ENCODE assay signal across 17 mouse cellular contexts in the genomic region with DNA sequence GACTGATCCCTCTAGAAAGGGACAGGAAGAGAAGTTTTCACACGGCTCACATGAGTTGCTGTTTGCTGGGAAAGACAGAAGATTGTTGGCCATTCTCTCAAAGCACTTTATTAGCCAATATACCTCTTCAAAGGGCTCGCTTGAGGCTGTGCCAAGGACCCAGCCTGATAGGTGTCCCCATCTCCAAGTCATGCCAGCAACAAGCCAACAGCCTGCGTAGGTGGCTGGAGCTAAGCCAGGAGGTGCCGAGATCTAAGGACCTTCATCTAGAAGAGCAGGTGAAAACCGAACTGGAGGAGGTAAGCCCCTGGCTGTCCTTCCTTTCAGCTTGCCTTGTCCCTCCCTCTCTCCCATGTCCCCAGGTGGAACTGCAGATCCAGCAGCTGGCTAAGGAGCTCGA. TPM values are rescaled to one million over a fixed set of nuclear protein-coding genes. Genes with fewer than 3 reads are reported as not detected.
DNase-seq lines count a peak whose midpoint lies in the region; ATAC-seq and TF ChIP-seq lines count a peak whose summit lies in the region.
"Had no signal": no experiment of that assay in that cellular context is flagged by ENCODE, and none has a peak within 500 bp of the region (broad histone marks: within the 10 kb centered on the region; RNA-seq: fewer than 3 reads in every experiment).

No protein-coding gene starts in this region.

- no peaks in the 10 kb centered on the region for H3K27me3 ChIP-seq in lung, postnatal 0 days (replicated peaks; ENCODE audit: insufficient read depth, low read length)
- H3K27me3 ChIP-seq: heart, embryonic 12.5 days; hindbrain, embryonic 15.5 days had no signal

- H3K4me3 ChIP-seq in lung, postnatal 0 days (ENCODE audit: low read depth, low read length): no peak overlapping the region
- H3K4me3 ChIP-seq: embryonic facial prominence, embryonic 10.5 days; forebrain, embryonic 10.5 days; gastrocnemius, adult 2 months; heart, embryonic 12.5 days; hindbrain, embryonic 10.5 days; hindbrain, embryonic 15.5 days had no signal

- H3K9ac ChIP-seq in lung, postnatal 0 days (replicated peaks; ENCODE audit: low read depth): no peak overlapping the region
- H3K9ac ChIP-seq: heart, embryonic 12.5 days; hindbrain, embryonic 15.5 days had no signal

- H3K36me3 ChIP-seq in lung, postnatal 0 days (ENCODE audit: insufficient read depth, low read length): no peaks in the 10 kb centered on the region; the same call in 1 of the 2 replicates

- ATAC-seq in lung, postnatal 0 days: 0 out of 2 replicates have a peak, but pooled peaks have one; percentile 34
- ATAC-seq: forebrain, embryonic 14.5 days had no signal

- no peak for TF ChIP-seq CTCF in lung, postnatal 0 days (IDR thresholded peaks at IDR 0.05)

- TF ChIP-seq EP300 in lung, postnatal 0 days (IDR thresholded peaks at IDR 0.05): no peak

- H3K4me1 ChIP-seq in lung, postnatal 0 days (ENCODE audit: insufficient read depth, low read depth, low read length): no peaks in the 10 kb centered on the region
- H3K4me1 ChIP-seq: embryonic facial prominence, embryonic 10.5 days; forebrain, embryonic 10.5 days; heart, embryonic 12.5 days; hindbrain, embryonic 10.5 days; hindbrain, embryonic 15.5 days had no signal

- WGBS in lung, postnatal 0 days: 74% methylated on average over 6 of the region's 6 CpGs

- peak; percentile 57 for DNase-seq in cerebellum, adult 9-11 months
- DNase-seq in cerebellum, postnatal 14 days: no peak
- no peak for DNase-seq in lung, postnatal 0 days (ENCODE audit: low spot score)
- peak; percentile 67 for DNase-seq in lung, postnatal 36 days
- DNase-seq in adrenal gland, postnatal 14 days: no peak
- no peak for DNase-seq in thymus, postnatal 25 days
- no peak for DNase-seq in spleen, postnatal 10 days (ENCODE audit: low spot score in 2 of 2)
- DNase-seq: adrenal gland, adult 2 months; cerebellum, adult 11 months; gastrocnemius, adult 2 months; gastrocnemius, postnatal 25 days had no signal

- H3K4me2 ChIP-seq in lung, postnatal 0 days (replicated peaks; ENCODE audit: low read depth, low read length): no peak overlapping the region
- H3K4me2 ChIP-seq: heart, embryonic 12.5 days; hindbrain, embryonic 15.5 days had no signal

- no peaks in the 10 kb centered on the region for H3K9me3 ChIP-seq in lung, postnatal 0 days (ENCODE audit: low read length)
- H3K9me3 ChIP-seq: heart, embryonic 12.5 days; hindbrain, embryonic 15.5 days had no signal

- no peak overlapping the region for H3K27ac ChIP-seq in lung, postnatal 0 days (ENCODE audit: low read length)
- H3K27ac ChIP-seq: embryonic facial prominence, embryonic 10.5 days; forebrain, embryonic 10.5 days; gastrocnemius, adult 2 months; hindbrain, embryonic 10.5 days; hindbrain, embryonic 15.5 days had no signal

RNA-seq across cellular contexts. Expression of a gene that starts 49.7 kb away (rescaled TPM):
- polyA plus RNA-seq in lung, postnatal 0 days (2015; fragmentation: Nextera tagmentation; extraction: Ambion mirVana): 67.0 and 72.7 TPM in 2 replicates
- 50.9 and 61.2 TPM in 2 replicates for total RNA-seq in adrenal gland, postnatal 14 days (2021)

Comparison
In these comparisons a context has a peak if more than half of its experiments do, and no peak if none do; other contexts are left out.
1. DNase-seq: peak in cerebellum, adult 9-11 months (single experiment) and lung, postnatal 36 days (single experiment); none in cerebellum, postnatal 14 days (0 of 2), lung, postnatal 0 days (single experiment), adrenal gland, postnatal 14 days (single experiment), thymus, postnatal 25 days (single experiment) and spleen, postnatal 10 days (0 of 2).